Mouse (Mus musculus) frontal cortex, postnatal 25 days (tissue): Measurements from ENCODE around the gene Pamr1.

Experiments used
- DNase-seq, 2 experiments: peaks; one replicate each; pipeline ENCODE4 v3.0.0; 2022; ENCODE audit warnings: low spot score in 2 of 2

Gene Pamr1

DNA sequence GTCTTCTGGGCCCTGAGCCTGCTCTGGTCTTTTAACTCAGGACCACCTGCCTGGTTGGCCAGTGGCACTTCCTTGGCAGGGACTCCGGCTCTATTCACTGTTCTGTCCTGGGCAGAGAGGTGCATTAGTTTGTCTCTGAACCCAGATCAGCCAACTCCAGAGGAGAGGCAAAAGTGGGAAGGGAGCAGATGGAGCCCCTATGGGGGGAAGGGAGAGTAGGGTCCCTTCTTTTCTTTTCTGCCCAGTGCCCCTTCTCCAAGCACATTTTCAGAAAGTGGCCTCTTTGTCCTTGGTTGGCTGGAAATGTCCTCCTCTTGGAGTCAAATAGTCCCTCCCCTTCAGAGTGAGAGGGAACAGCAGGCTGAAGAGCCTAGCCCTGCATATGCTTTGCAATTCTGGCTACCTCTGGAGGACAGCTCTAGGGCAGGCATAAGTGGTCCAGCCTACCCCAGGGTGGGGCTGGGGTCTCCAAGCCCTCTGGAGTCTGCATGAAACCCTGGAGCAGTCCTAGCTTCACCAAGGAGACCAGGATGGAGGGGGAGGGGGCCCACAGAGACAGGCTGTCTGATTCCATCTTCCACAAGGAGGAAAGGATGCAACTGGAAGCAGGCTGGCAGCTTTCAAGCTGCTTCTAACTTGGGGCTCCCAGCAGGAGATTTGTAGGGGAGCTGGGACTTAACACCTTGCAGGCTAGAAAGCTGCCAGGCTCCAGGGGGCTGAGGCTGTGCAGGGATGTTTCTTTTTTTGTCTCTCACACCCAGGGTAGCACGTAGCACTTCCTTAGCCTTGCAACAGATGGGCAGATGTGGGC lies 49.3 kb downstream of the Pamr1 start:
- peak; percentile 45 to 65 for DNase-seq

DNA sequence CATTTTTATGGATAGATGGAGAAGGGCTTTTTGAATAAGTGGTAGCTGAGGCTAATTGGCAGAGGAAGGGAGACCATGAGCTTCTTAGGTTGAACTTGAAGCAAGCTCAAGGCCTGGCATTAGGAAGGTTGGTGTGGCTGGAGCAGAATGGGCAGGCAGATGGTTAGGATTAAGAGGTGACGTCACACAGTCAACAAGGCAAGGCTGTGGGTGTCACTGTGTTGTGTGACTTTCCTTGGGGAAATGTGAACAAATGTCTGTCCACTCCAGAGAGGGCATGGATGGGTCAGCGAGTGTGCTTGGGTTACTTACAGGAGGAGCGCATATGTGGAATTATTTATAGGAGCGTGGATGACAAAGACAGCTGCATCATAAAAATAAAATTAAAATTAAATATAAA lies 50.7 kb downstream of the Pamr1 start:
- no peak for DNase-seq

DNA sequence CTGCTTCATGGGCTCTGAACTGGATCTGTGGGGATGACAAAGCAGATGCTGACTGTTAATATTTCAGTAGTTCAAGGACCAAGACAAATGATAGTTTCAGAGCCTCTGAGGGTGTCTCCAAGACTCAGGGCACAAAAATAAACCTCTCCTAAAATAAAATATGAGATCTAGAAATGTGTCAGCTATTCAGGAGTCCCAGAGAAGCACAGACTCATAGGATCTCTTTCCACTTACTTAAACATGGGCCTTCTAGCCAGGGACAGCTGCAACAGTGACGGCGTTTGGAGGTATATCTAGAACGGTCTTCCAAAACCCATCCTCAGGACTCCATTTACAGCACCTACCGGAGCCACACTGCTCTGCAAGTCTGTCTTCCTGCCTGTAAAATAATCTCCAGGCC lies 60.7 kb downstream of the Pamr1 start:
- DNase-seq: no peak

DNA sequence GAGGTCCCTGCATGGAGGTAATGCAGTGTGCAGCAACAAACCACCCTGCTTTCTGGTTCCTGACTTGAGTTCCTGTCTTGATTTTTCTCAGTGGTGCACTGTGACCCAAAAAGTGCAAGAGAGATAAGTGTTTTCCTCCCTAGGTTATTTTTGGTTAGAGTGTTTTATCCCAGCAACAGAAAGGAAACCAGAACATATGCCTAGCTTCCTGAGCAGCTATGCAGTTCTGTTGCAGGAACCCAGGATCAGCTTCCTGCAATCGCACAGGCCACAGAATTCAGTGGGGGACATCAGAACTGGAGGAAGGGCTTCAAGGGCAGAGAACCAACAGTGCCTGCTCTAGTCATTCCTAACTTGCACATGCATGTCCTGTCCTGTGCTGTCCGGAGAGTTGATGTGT lies 66.8 kb downstream of the Pamr1 start:
- DNase-seq: no peak

DNA sequence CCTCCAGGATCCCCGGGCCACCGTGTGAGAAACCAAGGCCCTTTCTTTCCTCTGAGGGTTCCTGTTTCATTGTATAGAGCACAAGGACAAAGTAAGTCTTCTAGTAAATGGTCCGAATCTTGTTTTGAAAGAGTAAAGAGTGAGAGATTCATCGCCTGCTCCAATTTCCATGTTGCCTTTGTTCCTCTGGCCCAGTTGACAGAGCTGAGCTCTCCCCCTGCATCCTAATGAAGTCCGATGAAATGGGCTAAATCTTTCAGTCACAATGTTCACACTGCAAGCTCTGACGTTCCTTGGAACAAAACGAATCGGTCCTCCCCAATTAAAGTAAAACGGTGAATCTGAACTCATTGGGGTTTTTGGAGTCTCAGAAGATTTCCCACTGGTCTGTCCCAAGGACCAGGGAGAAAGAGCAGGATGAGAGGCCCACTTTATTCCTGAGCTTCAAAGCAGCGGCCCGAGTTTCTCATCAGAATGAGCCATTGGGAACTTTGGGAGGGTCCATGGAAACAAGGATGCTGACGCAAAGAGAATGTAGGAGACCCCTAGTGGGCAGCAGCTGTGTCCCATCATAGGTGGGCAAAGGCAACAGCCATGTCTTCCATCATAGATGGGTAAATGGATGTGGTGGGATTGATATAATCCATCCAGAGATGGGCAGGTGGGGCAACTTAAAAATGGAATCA lies 71.1 kb downstream of the Pamr1 start:
- DNase-seq: no peak

DNA sequence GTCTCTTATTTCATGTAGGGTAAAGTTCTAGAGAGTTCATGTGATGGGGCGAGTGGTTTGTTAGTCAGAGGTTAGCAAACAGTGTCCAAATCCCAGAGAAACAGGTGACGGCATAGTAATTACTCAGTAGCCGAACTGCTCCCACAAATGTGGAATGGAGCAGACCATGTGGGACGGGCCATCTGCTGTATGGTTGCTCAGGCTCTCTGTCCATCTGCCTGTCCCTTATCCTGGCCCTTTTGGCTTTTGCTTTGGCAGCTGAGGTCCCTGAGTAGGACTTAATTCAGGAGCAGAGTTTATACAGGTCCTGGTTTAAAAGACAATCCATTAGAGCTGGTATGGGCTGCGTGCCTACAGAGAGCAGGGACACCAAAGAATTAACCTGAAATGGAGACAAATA lies 72.4 kb downstream of the Pamr1 start:
- no peak for DNase-seq

DNA sequence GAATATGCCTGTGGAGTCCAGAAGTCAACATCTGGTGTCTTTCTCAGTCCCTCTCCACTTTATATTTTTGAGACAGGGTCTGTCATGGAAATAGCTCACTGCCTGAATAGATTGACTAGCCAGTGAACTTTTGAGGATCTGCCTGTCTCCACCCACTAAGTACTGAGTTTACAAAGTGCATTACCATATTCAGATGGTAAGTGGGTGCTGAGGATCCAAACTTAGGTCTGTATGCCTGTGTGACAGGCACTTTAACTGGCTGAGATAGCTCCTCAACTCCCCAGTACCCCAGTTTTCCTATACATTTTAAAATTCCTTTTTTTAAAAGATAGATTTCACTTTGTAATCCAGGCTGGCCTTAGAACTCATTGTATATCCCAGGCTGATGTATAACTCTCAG lies 73.1 kb downstream of the Pamr1 start:
- no peak for DNase-seq

DNA sequence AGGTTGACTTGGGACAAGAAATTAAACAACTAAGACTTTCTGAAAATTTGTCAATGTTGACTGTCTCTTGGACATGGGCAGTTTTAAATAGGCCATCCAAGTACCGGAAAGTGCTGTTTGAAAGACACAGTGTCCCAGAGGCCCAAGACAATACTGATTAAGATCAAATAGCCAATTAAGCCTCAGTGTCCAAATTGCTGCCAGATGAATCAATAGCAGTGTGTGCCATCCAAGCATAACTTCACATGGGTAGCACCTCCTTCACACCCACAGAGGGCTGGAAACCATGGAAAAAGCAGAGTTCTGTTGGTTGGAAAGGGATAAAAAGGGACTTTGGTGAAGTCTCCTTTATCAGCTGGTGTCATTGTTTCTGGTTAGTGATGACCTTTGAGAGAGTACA lies 74.7 kb downstream of the Pamr1 start:
- no peak for DNase-seq

DNA sequence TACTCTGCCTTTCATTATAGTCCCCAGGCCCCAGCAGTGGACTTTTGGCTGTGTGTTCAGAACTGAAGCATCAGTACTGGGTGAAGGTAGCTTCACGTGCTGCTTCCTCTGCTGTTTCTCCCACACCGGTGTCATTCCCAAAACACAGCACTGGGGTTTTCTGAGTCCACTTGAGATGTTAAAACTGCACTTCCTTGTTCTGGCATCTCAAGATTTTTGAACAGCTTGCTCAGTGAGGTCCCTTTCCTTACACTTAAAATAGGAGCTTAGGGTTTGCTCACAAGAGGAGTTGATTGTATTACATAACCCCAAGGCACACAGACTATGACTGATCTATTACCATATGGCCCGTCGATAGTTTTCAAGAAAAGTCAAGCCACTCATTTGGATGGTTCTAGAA lies 82.5 kb downstream of the Pamr1 start:
- DNase-seq: no peak

DNA sequence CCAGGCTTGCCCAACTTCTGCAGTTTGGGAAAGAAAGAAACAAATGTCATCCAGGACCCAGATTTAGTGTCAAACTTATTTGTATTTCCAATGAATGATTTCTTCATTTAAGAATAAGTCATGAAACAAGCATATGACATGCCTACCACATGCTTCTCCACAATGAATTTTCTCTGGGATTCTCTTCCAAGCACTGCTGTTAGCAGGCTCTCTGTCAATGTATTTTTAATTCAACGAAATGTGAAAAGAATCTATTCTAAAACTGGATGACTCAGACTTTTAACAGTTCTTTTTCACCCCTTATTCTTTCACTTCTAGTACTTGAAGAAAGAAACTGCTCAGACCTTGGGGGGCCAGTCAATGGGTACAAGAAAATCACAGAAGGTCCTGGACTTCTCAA lies 84.2 kb downstream of the Pamr1 start:
- no peak for DNase-seq

DNA sequence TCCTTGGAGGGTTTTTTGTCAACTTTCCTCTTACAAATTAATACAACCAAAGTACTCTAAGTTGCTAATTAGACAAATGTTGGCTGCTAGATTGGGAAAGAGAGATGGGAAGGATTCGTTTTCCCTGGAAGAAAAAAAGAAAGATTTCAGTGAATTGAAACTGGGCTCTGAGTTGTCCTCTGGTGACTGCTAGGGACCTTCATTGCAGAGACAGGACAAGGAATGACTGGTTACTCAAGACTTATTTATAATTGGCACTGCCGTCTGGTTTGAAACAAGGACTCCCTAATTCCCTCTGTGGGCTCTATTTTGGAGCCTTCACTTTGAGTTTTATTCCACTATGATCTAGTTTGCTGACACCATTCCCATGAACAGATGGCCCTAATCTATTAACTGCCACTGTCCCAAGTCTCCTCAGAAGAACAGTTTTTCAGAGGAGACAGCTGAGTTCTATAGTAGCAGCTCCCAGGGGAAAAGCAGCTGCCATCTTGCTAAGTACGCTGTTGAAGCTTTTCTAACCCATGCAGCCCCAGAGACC lies 85.8 kb downstream of the Pamr1 start:
- no peak for DNase-seq

DNA sequence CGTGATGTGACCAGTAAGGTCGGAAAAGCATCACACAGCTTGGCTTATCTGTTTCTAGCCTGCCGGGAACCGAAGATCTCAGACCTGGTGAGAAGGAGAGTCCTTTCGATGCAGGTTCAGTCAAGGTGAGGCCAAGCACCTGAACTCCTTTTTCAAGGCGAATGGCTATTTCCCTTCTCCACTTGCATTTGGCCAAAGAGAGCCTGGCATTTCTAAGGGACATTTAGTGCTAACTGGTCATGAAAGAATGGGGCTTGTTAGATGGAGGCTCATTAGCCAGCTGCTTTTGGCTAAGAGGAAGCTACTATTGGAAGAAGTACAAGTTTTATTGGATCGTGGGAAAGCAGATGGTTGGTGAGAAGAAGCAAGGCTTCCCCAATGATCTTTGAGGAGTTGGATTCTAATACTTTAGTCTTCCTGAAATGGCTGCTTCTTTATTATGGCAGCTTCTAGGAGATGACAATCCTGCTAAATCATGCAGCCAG lies 86.3 kb downstream of the Pamr1 start:
- no peak for DNase-seq

DNA sequence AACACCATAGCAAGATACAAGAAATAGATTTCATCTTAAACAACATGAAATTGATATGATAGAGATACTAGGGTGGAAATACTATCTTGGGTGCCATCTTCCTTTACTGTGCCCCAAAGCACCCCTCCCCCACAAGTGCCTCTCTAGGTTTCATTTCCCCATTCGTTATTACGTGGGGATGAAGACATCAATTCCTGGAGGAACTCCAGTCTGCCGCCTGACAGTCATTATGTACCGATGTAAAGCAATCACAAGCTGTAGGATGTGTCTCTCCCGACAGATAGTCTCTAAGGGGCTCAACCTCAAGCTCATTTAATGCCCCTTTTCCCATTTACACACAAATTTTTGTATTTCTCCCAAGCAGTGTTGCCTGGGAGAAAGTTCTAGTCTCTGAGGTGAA lies 88.3 kb downstream of the Pamr1 start:
- no peak for DNase-seq

DNA sequence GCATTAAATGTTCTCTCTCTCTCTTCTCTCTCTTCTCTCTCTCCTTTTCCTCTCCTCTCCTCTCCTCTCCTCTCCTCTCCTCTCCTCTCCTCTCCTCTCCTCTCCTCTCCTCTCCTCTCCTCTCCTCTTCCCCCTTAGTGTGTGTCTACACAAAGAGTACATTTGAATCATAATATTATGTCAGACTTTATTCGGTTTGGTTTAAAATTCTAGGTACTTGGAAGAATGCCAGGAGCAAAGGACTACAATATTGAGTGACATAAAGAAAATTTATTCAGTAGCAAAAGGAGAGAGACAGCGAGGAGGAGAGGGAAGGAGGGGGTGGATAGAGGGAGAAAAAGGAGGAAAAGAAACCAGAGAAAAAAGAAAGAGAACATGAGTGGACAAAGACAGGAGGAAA lies 88.9 kb downstream of the Pamr1 start:
- DNase-seq: no peak

DNA sequence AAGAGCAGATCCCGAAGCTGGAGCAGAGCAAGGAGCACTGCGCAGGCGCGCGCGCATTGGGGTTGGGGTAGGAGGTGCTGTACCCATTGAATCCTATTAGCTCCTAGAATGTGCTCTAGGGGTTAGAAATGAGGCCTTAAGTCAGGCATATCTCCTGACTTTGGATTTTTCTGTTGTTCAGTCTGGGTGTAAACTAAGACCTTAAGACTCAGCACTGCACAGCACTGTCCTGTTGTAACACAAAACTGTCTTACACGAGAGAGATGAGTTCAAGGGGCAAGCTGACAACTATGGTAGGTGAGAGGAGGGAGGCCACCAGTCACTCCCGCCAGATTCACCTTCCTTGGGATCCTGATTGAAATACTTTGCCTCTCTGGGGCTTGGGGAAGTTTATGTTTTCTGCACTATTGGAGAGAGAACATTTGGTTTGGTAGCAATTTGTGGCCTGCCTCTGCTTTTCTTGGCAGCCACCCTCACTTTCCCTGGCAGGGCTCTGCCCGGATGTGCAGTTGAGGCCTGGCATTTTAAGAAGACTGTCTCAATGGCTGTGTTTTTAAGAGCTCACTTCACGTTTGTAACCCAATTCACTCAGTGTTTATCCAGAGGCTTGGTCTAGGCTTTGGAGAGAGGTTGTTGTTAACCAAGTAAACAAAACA lies 99.2 kb downstream of the Pamr1 start:
- peak in 1 of 2 experiments; percentile 50 for DNase-seq

DNA sequence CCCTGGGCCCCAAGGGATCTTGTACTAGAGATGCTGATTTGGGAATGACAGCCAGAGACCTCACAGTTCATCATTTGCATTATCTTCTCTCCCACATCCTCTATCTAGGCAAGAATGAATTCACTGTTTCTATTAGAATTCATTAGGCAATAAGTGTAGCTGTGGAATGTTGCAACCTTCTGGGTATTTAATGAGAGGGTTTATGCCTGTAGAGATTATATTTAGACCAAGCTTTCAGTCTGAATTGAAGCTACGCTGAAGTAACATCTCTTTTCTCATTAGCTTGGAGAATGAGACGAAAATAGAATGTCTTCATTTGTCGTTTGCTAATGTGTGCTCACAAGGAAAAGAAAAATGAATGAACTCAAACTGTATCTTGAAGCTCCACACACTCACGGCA lies 100.5 kb downstream of the Pamr1 start:
- DNase-seq: no peak

DNA sequence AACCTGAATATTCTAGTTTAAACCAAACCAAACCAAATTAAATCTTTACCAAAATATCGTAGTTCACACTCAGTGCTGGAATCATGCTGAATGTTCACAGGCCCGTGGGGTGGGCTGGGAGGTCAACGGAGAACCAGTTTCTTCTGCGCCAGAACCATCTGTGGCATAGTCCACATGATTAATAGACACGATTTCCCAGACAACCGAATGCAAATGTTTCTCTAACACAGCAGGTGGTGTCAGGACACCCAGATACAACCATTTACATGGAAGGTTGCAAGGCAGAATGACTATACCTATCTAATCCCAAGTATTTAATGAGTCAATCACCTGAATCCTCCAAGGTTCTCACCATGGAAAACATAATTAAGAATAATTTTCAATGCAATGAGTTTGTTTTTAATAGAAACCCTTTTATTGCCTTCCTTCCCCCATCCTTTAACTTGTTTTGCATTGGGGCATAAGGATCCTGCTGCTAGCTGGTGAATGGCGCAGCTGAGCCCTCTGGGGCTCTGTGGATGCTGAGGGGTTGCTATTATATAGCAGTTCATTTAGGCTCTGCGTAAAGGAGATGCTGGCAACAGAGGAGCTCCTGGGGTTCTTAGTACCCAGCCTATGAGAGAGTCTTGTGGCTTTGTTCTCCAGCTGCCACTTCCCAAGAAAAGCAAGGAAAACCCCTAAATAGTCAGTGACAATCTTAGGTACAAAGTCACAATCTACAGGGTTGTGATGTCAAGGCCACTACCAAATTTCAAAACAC lies 106.3 kb downstream of the Pamr1 start:
- no peak for DNase-seq

DNA sequence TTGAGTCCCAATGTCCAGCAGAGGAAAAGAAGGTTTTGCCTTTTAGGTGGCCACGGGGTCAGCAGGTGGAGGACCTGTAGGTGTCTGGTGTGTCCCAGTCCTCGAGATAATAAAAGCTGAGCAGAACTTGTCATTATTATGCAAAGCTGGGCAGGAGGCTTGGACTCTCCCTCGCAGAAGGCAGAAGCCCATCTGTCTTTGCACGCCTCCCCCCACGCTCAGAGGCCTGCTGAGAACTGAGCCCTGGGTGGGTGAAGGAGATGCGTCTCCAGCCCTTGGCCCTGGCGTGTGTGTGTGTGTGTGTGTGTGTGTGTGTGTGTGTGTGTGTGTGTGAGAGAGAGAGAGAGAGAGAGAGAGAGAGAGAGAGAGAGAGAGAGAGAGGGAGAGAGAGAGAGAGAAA lies 107.9 kb downstream of the Pamr1 start:
- no peak for DNase-seq

DNA sequence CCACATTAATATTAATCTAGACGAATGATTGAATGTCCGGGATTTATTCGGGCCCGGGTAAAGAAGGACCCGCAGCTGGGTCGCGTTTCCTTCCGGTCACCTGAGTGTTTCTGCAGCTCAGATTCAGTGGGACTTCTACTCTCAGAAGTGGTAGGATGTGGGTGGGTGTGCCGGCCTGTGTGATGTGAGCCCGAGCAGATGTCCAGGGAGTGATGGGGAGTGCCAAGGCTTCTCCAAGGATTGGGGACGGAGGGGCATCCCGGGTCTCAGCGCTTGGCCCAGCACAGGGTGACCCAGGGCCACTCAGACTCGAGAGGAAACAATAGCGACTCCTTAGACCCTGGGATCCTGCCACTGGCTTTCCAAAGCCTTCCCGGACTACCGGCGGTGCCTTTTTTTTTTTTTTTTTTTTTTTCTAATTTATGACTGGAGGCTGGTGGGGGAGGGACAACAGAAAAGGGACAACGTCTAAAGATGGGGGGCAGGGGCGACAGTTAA lies 108.4 kb downstream of the Pamr1 start, which contains the start of gene Slc1a2:
Gene Slc1a2, plus strand, starts transcription at position 497 of the 498 bp plus-strand sequence.
- DNase-seq: peak; percentile 50 to 53

DNA sequence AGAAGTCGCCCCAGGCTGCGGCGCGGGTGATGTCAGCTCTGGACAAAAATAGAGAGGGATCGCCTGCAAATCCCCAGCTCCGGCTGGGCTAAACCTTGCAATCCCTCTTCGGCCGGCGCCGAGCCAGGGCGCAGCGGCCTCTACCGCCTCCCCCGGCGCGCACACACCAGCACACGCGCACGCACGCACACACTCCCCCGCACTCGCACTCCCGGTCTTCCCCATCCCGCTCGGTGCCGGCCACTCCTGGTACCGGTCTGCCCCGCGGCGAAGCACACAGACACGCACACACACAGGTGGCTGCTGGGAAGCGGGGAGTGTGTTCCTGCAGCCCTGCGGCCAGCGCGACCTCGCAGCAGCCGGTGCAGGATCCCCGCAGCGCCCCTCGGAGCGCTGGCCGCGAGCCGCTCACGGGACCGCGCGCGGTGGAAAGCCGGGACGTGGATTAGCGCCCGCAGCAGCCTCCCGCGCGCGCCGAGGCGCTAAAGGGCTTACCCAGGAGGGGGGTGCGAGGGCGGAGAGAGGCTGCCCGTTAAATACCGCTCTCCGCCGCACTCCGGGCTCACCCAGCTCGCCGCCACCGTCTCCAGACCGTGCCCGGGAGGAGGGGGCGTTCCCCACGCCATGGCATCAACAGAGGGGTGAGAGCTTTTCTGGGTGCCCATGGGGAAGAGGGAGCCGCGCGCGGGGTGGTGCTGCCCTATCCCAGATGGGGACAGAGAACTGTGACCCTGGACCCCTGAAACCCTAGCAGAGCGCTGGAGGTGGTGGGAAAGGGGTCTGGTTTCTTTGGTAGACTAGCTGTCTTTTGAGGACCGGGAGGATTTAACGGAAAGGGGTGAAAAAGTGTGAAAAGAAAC lies 109.1 kb downstream of the Pamr1 start:
- peak; percentile 49 to 64 for DNase-seq

DNA sequence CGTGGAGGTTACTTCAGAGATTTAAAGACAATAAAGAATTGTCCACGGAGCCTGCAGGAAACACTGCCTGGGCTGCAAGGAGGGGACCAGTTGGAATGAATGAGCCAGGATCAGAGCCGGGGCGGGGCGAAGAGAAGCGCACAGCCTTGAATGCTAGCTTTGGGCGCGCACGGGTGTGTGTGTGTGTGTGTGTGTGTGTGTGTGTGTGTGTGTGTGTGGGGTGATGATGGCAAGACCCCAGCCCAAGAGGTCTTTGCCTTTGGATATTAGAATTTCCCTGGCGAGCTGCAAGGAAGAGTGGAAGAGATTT lies 109.7 kb downstream of the Pamr1 start:
- DNase-seq: no peak
